Mouse (Mus musculus) G1E (cell line): ENCODE measurements around the gene Cbfa2t2.

Source experiments
- CTCF ChIP-seq: IDR thresholded peaks from 2 replicates; pipeline ENCODE4 v1.5.1; 2012; ENCODE audit warnings: low read depth, low read length, inconsistent platforms, mixed read lengths
- GATA1 ChIP-seq: IDR thresholded peaks from 2 replicates; pipeline ENCODE4 v1.6.1; 2012; ENCODE audit warnings: borderline replicate concordance, low read length, inconsistent platforms, mixed read lengths
- POLR2AphosphoS5 ChIP-seq: IDR thresholded peaks from 2 replicates; pipeline ENCODE4 v1.6.1; 2012; ENCODE audit warnings: low read depth, low read length, inconsistent platforms; ENCODE audit not compliant: insufficient replicate concordance

DNA sequence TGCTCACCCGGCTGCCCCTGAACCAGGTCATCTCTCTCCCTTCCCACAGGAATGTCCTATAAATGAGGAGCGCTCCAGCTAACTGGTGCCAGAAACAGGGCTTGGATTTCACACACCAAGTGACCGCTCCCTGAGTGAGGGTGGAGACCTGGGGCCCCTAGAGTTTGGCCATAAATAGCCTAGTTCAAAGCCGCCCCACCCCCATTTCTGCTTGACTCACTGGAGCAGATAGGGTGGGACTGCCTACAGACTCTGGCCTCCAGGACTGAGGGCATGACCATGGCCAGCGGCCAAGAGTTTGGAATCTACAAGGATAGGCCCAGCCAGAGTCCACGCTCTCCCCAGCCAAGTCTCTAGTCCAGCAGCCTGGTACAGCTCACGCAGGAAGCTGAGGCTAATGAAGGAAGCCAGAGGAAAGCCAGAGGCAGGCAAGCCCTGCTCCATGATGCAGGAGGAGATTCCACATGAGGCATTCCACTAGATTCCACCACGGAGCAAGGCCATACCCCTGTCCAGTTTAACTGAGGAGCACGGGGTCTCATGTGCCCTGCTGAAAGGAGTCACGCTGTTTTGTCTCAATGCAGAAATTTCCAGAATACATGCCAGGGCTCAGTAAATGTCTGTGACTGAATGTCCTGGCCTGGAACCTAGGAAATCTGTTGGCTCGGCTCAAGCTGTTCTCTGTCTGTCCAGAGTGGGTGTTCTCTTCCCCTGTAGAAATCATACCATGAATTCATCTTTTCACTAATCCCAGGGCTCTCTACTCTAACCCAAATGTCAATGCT, 45.9 kb upstream of the Cbfa2t2 start:
- TF ChIP-seq POLR2AphosphoS5 (no peak), CTCF (no peak), GATA1 (no peak)
